12 mouse cellular contexts compared by ENCODE assay signal in the genomic region with DNA sequence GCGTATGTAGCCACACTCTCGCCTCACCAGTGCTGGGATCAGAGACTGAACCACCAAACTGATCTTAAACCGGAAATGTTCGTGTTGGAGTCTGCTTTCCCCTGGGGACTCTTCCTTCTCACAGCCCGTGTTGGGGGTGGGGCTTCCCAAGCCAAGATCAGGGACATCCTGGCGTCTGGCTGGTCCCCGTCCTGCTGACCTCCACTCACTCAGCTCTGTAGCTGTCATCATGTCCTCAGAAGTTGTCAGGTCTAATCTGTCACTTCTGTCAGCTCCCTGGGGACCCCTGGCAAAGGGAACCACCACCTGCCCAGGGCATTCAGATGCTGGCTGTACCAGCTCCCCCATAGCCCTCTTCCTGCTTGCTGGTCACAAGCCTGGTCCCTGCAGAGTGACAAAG. TPM values are rescaled to one million over a fixed set of nuclear protein-coding genes. Genes with fewer than 3 reads are reported as not detected.
DNase-seq lines count a peak whose midpoint lies in the region; ATAC-seq and TF ChIP-seq lines count a peak whose summit lies in the region.
"Had no signal": no experiment of that assay in that cellular context is flagged by ENCODE, and none has a peak within 500 bp of the region (broad histone marks: within the 10 kb centered on the region; RNA-seq: fewer than 3 reads in every experiment).

No protein-coding gene starts in this region.

- WGBS in neural tube, embryonic 11.5 days: 61% methylated on average over 7 of the region's 7 CpGs
- 63% methylated on average over 7 of the region's 7 CpGs for WGBS in kidney, postnatal 0 days
- WGBS in intestine, embryonic 16.5 days: 55% methylated on average over 7 of the region's 7 CpGs

- H3K4me3 ChIP-seq in neural tube, embryonic 11.5 days (ENCODE audit: low read depth, low read length): no peak overlapping the region
- H3K4me3 ChIP-seq in kidney, postnatal 0 days (replicated peaks; ENCODE audit: low read depth, low read length): no peak overlapping the region
- H3K4me3 ChIP-seq in intestine, embryonic 16.5 days (ENCODE audit: low read length): no peak overlapping the region
- H3K4me3 ChIP-seq: left cerebral cortex, adult 2 months; liver, embryonic 13.5 days; megakaryocyte, embryonic 14.5 days had no signal

- DNase-seq in cerebellum, postnatal 14 days: peak; percentile 49 to 64
- no peak for DNase-seq in cerebellum, adult 8-10 months
- DNase-seq in neural tube, embryonic 11.5 days (ENCODE audit: low spot score): no peak
- no peak for DNase-seq in neural tube, embryonic 10.5 days (ENCODE audit: extremely low spot score, low spot score)
- DNase-seq in kidney, postnatal 0 days (ENCODE audit: low spot score): no peak
- DNase-seq in cerebellum, adult 11-12 months: no peak
- no peak for DNase-seq in left cerebral cortex, adult 18-20 months (ENCODE audit: low spot score in 2 of 2)
- DNase-seq: liver, embryonic 13.5 days had no signal

- H3K36me3 ChIP-seq in neural tube, embryonic 11.5 days (ENCODE audit: control insufficient read depth, insufficient read depth, low read length): peaks cover 2% of the 10 kb centered on the region
- peaks cover 22% of the 10 kb centered on the region; the same call in 1 of the 2 replicates for H3K36me3 ChIP-seq in kidney, postnatal 0 days (ENCODE audit: insufficient read depth, low read length)
- peaks cover 5% of the 10 kb centered on the region; the same call in 1 of the 2 replicates for H3K36me3 ChIP-seq in intestine, embryonic 16.5 days (ENCODE audit: control insufficient read depth, insufficient read depth, low read length)

- no peak overlapping the region for H3K9ac ChIP-seq in neural tube, embryonic 11.5 days (ENCODE audit: low read length)
- H3K9ac ChIP-seq in kidney, postnatal 0 days (ENCODE audit: low read depth, low read length): no peak overlapping the region
- H3K9ac ChIP-seq in intestine, embryonic 16.5 days (ENCODE audit: low read depth, low read length): no peak overlapping the region
- H3K9ac ChIP-seq: liver, embryonic 13.5 days had no signal

- no peaks in the 10 kb centered on the region for H3K9me3 ChIP-seq in neural tube, embryonic 11.5 days (ENCODE audit: control insufficient read depth, low read length)
- H3K9me3 ChIP-seq in kidney, postnatal 0 days (replicated peaks; ENCODE audit: low read length): no peaks in the 10 kb centered on the region
- no peaks in the 10 kb centered on the region for H3K9me3 ChIP-seq in intestine, embryonic 16.5 days (ENCODE audit: control insufficient read depth, low read length)
- H3K9me3 ChIP-seq: G1E; liver, embryonic 13.5 days; megakaryocyte, embryonic 14.5 days had no signal

- no peak for ATAC-seq in neural tube, embryonic 11.5 days (ENCODE audit: insufficient read depth, low FRiP score, low TSS enrichment)
- no peak for ATAC-seq in kidney, postnatal 0 days (replicated peaks; ENCODE audit: low FRiP score, low read depth)
- ATAC-seq in intestine, embryonic 16.5 days: no peak

- no peaks in the 10 kb centered on the region for H3K27me3 ChIP-seq in neural tube, embryonic 11.5 days (ENCODE audit: control insufficient read depth, insufficient read depth, low read length)
- H3K27me3 ChIP-seq in kidney, postnatal 0 days (ENCODE audit: insufficient read depth, low read length): no peaks in the 10 kb centered on the region
- H3K27me3 ChIP-seq in intestine, embryonic 16.5 days (replicated peaks; ENCODE audit: control insufficient read depth, insufficient read depth, low read length): peaks cover 10% of the 10 kb centered on the region

- H3K27ac ChIP-seq in neural tube, embryonic 11.5 days (ENCODE audit: low read depth, low read length): peak overlapping the region; percentile 23; the same call in 1 of the 2 replicates
- H3K27ac ChIP-seq in kidney, postnatal 0 days: peak overlapping the region; percentile 47; the same call in 1 of the 2 replicates
- no peak overlapping the region for H3K27ac ChIP-seq in intestine, embryonic 16.5 days (ENCODE audit: low read length)
- H3K27ac ChIP-seq: left cerebral cortex, adult 2 months; liver, embryonic 13.5 days had no signal

- H3K4me1 ChIP-seq in neural tube, embryonic 11.5 days (ENCODE audit: control insufficient read depth, insufficient read depth, low read length): peaks cover 17% of the 10 kb centered on the region
- H3K4me1 ChIP-seq in kidney, postnatal 0 days (replicated peaks; ENCODE audit: insufficient read depth, low read length): peaks cover 12% of the 10 kb centered on the region
- H3K4me1 ChIP-seq in intestine, embryonic 16.5 days (ENCODE audit: control insufficient read depth, insufficient read depth, low read length): peaks cover 20% of the 10 kb centered on the region

- TF ChIP-seq CTCF in kidney, postnatal 0 days (IDR thresholded peaks at IDR 0.05; ENCODE audit: low read depth): no peak

- H3K4me2 ChIP-seq in neural tube, embryonic 11.5 days (ENCODE audit: low read depth): no peak overlapping the region
- no peak overlapping the region for H3K4me2 ChIP-seq in kidney, postnatal 0 days (ENCODE audit: low read length)
- H3K4me2 ChIP-seq in intestine, embryonic 16.5 days (ENCODE audit: low read depth, low read length): no peak overlapping the region
- H3K4me2 ChIP-seq: liver, embryonic 13.5 days had no signal

RNA-seq across cellular contexts. Expression of a gene that starts 2.1 kb away (rescaled TPM):
- 89.7 and 95.3 TPM in 2 replicates for polyA plus RNA-seq in neural tube, embryonic 11.5 days (2014; fragmentation: Nextera tagmentation; extraction: Ambion mirVana)
- 54.2 and 56.6 TPM in 2 replicates for polyA plus RNA-seq in kidney, postnatal 0 days (2015; fragmentation: Nextera tagmentation; extraction: Ambion mirVana)
- 8.6 and 9.0 TPM in 2 replicates for polyA plus RNA-seq in intestine, embryonic 16.5 days (2015; fragmentation: Nextera tagmentation; extraction: Ambion mirVana)
- total RNA-seq in left cerebral cortex, adult 18-20 months (2021): 10 to 100 TPM; 39.2 to 41.0 TPM
- total RNA-seq: G1E had no signal

RNA-seq across cellular contexts. Expression of a gene that starts 9.3 kb away (rescaled TPM):
- polyA plus RNA-seq in neural tube, embryonic 11.5 days (2014; fragmentation: Nextera tagmentation; extraction: Ambion mirVana): 19.2 and 25.1 TPM in 2 replicates
- 21.1 and 22.4 TPM in 2 replicates for polyA plus RNA-seq in kidney, postnatal 0 days (2015; fragmentation: Nextera tagmentation; extraction: Ambion mirVana)
- polyA plus RNA-seq in intestine, embryonic 16.5 days (2015; fragmentation: Nextera tagmentation; extraction: Ambion mirVana): 19.7 and 21.5 TPM in 2 replicates
- 10 to 100 TPM; 15.0 to 15.2 TPM for total RNA-seq in left cerebral cortex, adult 18-20 months (2021)

RNA-seq across cellular contexts. Expression of a gene that starts 15.8 kb away (rescaled TPM):
- polyA plus RNA-seq in neural tube, embryonic 11.5 days (2014; fragmentation: Nextera tagmentation; extraction: Ambion mirVana): 2.1 and 2.3 TPM in 2 replicates
- 1.6 and 1.8 TPM in 2 replicates for polyA plus RNA-seq in kidney, postnatal 0 days (2015; fragmentation: Nextera tagmentation; extraction: Ambion mirVana)
- 2.6 and 2.9 TPM in 2 replicates for polyA plus RNA-seq in intestine, embryonic 16.5 days (2015; fragmentation: Nextera tagmentation; extraction: Ambion mirVana)
- total RNA-seq in left cerebral cortex, adult 18-20 months (2021): 1 to 10 TPM; 1.3 to 1.8 TPM

RNA-seq across cellular contexts. Expression of a gene that starts 18.1 kb away (rescaled TPM):
- 68.3 and 86.8 TPM in 2 replicates for polyA plus RNA-seq in neural tube, embryonic 11.5 days (2014; fragmentation: Nextera tagmentation; extraction: Ambion mirVana)
- polyA plus RNA-seq in kidney, postnatal 0 days (2015; fragmentation: Nextera tagmentation; extraction: Ambion mirVana): 6.7 and 7.2 TPM in 2 replicates
- polyA plus RNA-seq in intestine, embryonic 16.5 days (2015; fragmentation: Nextera tagmentation; extraction: Ambion mirVana): 8.4 and 9.7 TPM in 2 replicates
- total RNA-seq in left cerebral cortex, adult 18-20 months (2021): 10 to 100 TPM; 81.3 to 86.5 TPM
- polyA plus RNA-seq: G1E had no signal

RNA-seq across cellular contexts. Expression of a gene that starts 18.9 kb away (rescaled TPM):
- 6.1 TPM in 2 replicates for polyA plus RNA-seq in neural tube, embryonic 11.5 days (2014; fragmentation: Nextera tagmentation; extraction: Ambion mirVana)
- polyA plus RNA-seq in kidney, postnatal 0 days (2015; fragmentation: Nextera tagmentation; extraction: Ambion mirVana): 8.1 and 10.6 TPM in 2 replicates
- 4.1 and 4.4 TPM in 2 replicates for polyA plus RNA-seq in intestine, embryonic 16.5 days (2015; fragmentation: Nextera tagmentation; extraction: Ambion mirVana)
- 1 to 10 TPM; 3.3 to 4.2 TPM for total RNA-seq in left cerebral cortex, adult 18-20 months (2021)

Comparison
In these comparisons a context has a peak if more than half of its experiments do, and no peak if none do; other contexts are left out.
1. DNase-seq: peak in cerebellum, postnatal 14 days (2 of 2); none in cerebellum, adult 8-10 months (single experiment), neural tube, embryonic 11.5 days (single experiment), neural tube, embryonic 10.5 days (single experiment), kidney, postnatal 0 days (single experiment), cerebellum, adult 11-12 months (single experiment) and left cerebral cortex, adult 18-20 months (0 of 2).